Mouse (Mus musculus): ENCODE measurements around the gene Cdkl4. TPM values are rescaled to one million over a fixed set of nuclear protein-coding genes. Genes with fewer than 3 reads are reported as not detected.

Cdkl4 gene
- total RNA-seq, 2 experiments from 2014 or later = 0.20 to 0.28 TPM

- no peak for DNase-seq (ENCODE audit: low spot score in 2 of 2)
Observed at GRCm38 (mm10) chr17:80518811-80519210, 58.8 kb downstream of the Cdkl4 start.

DNA sequence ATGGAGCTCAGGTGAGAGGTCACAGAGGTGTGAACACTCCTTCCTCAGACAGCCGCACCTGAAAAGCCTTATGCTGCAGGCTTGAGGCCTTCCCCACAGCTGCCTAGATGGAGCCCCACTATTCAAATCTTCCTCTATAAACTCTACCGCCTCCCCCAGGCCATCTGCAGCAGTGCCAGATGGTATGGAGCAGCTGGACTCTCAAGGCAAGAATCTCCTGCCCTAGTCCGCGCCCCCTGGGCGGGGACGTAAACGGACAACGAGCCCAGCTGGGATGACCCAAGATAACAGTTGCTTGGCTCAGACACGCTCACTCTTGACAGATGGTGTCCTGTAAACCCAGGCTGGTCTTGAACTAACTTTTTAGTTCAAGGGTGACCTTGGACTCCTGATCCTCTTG, 60.4 kb downstream of the Cdkl4 start:
- DNase-seq (ENCODE audit: low spot score in 2 of 2) = no peak

GRCm38 (mm10) chr17:80515956-80516355, 61.7 kb downstream of the Cdkl4 start:
- no peak for DNase-seq (ENCODE audit: low spot score in 2 of 2)

DNA sequence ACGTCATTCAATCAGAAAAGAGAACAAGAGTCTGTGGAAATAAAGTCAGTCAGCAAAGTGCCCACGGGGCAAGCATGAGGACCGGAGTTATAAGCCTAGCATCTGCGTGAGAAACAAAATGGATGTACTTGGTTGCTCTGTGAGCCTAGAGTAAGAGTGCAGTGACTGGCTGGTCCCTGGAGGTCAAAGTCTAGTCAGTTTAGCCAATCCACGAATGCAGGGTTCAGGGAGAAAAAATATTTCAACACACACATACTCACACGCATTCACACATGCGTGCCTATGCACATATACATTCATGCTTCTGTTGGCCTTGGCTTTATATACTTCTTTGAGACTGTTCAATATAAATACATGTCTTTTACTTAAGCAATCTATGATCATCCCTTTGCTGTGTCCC, 62.1 kb downstream of the Cdkl4 start:
- no peak for DNase-seq (ENCODE audit: low spot score in 2 of 2)

DNA sequence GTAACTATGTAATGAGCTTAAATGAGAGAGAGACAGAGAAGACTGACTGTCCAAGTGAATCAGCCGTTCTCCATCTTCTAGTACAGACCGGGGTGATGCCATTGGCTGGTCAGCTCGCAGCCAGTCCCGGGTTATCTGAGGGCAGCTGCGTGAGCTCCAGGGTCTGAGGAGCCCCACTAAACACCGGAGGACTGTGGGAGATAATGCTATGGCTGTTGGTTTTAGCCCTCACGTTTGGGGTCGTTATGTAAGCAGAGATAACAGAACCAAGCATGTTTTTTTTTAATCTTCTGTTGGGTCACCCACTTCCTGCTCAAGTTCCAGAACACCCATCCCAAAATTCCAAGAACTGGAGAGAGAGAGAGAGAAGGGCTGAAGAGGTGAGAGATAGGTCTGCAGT, 63.8 kb downstream of the Cdkl4 start:
- no peak for DNase-seq (ENCODE audit: low spot score in 2 of 2)

DNA sequence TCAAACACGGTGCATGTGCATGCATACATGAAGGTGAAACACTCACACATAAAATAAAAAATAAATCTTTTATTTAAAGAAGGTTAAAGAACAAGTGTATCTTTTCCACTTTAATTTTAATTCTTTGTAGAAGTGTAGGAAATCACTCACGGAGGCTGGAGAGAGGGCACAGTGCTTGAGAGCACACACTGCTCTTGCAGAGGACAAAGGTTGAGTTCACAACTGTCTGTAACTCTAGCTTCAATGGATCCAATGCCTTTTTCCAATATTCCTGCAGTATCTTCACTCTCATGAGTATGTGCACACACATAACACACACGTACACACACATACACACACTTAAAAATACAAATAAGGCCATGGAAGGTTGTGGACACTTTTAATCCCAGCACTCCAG, 67.2 kb downstream of the Cdkl4 start:
- no peak for DNase-seq (ENCODE audit: low spot score in 2 of 2)

- DNase-seq (ENCODE audit: low spot score in 2 of 2) = no peak
Observed at GRCm38 (mm10) chr17:80509494-80510458, 67.8 kb downstream of the Cdkl4 start.

GRCm38 (mm10) chr17:80505766-80506165, 71.8 kb downstream of the Cdkl4 start:
- DNase-seq (ENCODE audit: low spot score in 2 of 2) = no peak

GRCm38 (mm10) chr17:80505342-80505741, 72.3 kb downstream of the Cdkl4 start:
- DNase-seq (ENCODE audit: low spot score in 2 of 2) = no peak

DNA sequence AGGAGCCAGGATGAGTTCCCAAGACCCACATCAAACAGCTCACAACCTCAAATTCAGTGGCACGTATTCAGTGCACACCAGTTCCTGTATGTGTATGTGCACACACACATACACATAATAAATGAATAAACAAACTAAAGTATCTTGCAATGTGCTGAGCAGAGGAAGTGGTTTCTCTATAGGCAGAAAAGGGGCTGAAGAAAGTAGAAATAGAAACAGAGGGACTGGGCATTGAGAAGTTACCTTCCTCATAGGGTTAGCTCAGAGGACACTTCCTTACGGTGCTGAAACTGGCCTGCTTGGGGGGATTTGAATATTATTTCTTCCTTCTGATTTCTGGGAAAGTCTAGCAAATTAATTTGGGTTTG, 75.8 kb downstream of the Cdkl4 start:
- no peak for DNase-seq (ENCODE audit: low spot score in 2 of 2)

GRCm38 (mm10) chr17:80501037-80501804, 76.4 kb downstream of the Cdkl4 start:
- DNase-seq (ENCODE audit: low spot score in 2 of 2) = no peak

DNA sequence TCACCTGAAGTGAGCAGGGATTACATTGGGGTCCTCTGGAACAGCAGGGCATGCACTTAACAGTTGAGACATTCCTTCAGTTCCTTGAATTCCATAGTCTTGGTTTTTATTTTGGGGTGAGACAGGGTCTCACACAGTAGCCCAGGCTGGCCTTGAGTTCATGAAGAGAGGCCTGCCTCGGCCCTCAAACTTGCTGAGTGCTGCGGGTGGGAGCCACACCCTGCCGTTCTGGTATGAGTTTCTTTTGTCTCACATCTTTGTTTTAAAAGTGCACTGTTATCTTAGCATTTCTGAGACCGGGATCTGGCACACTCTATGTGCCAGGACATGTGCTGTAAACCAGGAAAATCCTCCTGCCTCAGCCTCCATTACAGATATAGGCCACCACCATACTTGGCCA, 77.6 kb downstream of the Cdkl4 start:
- no peak for DNase-seq (ENCODE audit: low spot score in 2 of 2)

- no peak for DNase-seq (ENCODE audit: low spot score in 2 of 2)
Observed at GRCm38 (mm10) chr17:80498600-80499268, 78.9 kb downstream of the Cdkl4 start.

GRCm38 (mm10) chr17:80497183-80497601, 80.4 kb downstream of the Cdkl4 start:
- no peak for DNase-seq (ENCODE audit: low spot score in 2 of 2)

- no peak for DNase-seq (ENCODE audit: low spot score in 2 of 2)
Observed at GRCm38 (mm10) chr17:80496607-80497170, 80.9 kb downstream of the Cdkl4 start.

DNA sequence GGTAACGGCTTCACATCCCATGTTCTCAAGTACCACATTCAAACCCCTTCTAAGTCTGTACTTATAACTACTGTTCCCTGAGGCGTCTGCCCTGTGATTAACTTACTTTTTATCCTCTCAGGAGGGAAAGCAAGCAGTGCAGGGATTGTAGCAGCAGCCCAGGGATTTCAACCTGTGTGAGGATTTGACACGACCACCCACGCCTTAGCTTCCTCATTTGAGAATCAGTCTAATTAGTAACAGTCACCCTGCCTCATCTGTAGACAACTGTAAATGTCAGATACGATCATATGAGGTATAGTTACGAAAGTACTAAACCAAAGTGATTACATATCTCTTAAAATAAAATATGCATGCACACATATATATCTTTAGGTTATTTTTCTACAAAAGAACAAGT, 81.4 kb downstream of the Cdkl4 start:
- no peak for DNase-seq (ENCODE audit: low spot score in 2 of 2)

DNA sequence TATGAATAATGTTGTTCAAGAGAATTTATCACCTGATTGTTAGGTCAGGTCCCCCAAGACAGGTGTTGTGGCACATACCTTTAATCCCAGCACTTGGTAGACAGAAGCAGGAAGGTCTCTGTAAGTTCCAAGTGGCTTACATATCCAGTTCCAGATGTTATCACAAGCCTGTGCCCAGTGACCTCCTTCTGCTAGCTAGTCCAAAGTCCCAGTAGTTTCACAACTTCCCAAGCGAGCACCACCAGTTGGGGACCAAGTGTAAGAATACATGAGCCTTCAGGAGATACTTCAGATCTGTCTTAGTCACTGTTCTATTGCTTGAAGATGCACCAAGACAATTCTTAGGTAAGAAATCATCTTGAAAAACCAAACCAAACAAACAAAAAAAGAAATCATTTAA, 83.7 kb downstream of the Cdkl4 start:
- DNase-seq (ENCODE audit: low spot score in 2 of 2) = no peak

DNA sequence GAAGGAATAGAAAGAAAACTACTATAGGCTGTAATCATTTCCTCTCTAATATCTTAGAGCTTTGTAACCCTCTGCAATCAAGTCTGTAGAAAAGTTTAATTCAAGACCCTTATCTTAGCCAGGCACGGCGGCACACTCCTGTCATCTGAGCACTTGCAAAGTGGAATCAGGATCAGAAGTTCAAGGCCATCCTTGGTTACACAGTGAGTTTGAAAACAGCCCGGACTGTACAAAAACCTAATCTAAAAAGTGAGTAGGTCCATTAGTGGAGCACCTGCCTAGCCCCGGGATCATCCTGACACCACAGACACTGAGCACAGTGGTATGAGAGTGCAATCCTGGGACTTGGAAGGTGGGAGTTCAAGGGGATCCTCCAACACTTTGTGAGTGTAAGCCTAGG, 84.8 kb downstream of the Cdkl4 start:
- DNase-seq (ENCODE audit: low spot score in 2 of 2) = no peak

DNA sequence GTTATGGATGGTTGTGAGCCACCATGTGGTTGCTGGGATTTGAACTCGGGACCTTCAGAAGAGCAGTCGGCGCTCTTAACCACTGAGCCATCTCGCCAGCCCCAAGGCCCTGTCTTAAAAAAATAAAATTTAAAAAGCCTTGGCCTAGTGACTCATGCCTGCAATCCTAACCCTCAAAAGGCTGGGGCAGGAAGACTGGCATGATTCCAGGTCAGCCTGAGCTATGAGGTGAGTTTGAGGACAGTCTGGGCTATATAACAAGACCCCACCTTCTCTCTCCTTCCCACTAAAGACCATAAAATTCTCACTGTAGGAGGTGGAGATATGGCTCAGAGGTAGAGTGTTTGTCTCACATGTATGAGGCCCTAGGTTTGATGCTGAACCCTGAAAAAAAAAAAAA, 85.3 kb downstream of the Cdkl4 start:
- no peak for DNase-seq (ENCODE audit: low spot score in 2 of 2)

GRCm38 (mm10) chr17:80490166-80490565, 87.4 kb downstream of the Cdkl4 start:
- no peak for DNase-seq (ENCODE audit: low spot score in 2 of 2)

DNA sequence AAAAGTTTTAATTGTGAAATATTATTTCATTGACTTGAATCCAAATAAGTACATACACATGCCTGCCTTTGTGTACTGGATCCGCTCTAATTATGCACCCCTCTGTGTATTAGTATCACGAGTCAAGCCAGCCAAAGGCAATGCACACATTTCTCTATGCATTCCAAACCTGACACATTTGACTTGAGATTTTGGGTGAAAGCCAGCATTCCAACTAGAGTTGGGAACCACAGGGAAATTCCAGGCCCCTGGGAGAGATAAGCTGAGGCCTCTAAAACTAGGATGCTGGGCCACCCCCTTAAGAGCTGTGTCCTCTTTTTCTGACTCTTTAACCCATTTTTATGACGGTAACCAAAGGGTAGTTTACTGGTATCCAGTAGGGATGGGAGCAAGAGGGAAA, 88.7 kb downstream of the Cdkl4 start:
- DNase-seq (ENCODE audit: low spot score in 2 of 2) = no peak
